Mouse (Mus musculus) testis, postnatal 10 days (tissue): ENCODE results near the gene Sval1.

Source experiments
- DNase-seq: peaks from one replicate; pipeline ENCODE4 v3.0.0; 2021; ENCODE audit warnings: low spot score

Gene Sval1

DNA sequence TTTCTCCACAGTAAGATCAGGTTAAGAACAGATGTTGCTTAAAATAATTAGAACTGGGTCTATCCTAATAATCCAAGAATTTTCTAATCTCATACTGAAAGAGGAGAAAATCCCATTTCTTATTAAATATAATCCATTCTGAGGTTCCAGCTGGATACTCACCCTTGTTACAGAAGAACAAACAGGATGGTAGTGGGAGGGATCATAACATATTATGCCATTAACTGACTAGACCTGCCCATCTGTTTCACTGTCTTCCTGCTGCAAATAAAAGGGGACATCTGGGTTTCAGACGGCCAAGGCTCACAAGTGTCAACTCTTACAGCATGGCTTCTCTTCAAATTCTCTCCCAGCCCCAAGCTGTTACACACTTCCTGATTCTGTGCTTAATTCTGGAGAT lies at the start of gene Sval1:
Gene Sval1, plus strand, starts transcription at position 301 of the 400 bp plus-strand sequence.
- no peak for DNase-seq

DNA sequence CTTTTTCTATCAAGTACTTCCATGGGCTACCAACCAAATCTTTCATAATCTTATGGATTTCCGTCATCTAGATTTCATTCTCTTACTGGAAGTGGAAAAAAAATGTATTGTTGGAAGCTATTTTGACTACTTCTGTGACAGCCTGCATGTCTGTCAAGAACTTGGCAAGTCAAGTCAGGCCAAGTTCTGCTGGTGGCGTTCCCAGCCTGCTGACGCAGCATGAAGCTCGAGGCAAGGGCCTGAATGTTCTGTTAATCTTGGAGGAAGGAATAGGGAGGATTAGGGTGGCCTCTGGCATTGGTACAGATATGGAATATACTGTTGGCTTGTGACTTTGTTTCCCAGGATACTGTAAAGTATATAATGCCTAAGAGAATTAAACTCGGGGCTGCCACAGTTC lies 39.8 kb upstream of the Sval1 start:
- no peak for DNase-seq

GRCm38 (mm10) chr6:41914883-41915282 lies 36.5 kb upstream of the Sval1 start:
- DNase-seq, result no peak

GRCm38 (mm10) chr6:41967840-41968239 lies 16.4 kb downstream of the Sval1 start, which contains the start of gene Sval3:
Sval3 (plus strand) TSS chr6:41968140.
- DNase-seq, result no peak
